Comparison of ENCODE assay signal across 10 mouse cellular contexts in genomic region chr14:12161738-12162310, GRCm38 (mm10).
DNase-seq lines count a peak whose midpoint lies in the region; ATAC-seq and TF ChIP-seq lines count a peak whose summit lies in the region.
"Had no signal": no experiment of that assay in that cellular context is flagged by ENCODE, and none has a peak within 500 bp of the region (broad histone marks: within the 10 kb centered on the region; RNA-seq: fewer than 3 reads in every experiment).

No protein-coding gene starts in this region.

- no peak overlapping the region for H3K27ac ChIP-seq in hindbrain, embryonic 12.5 days
- no peak overlapping the region for H3K27ac ChIP-seq in hindbrain, postnatal 0 days
- no peak overlapping the region for H3K27ac ChIP-seq in lung, postnatal 0 days (ENCODE audit: low read length)
- H3K27ac ChIP-seq in intestine, embryonic 16.5 days (ENCODE audit: low read length) = peak overlapping the region; percentile 56
- H3K27ac ChIP-seq in midbrain, embryonic 15.5 days = 0 out of 2 replicates have a peak overlapping the region, but pooled peaks have one; percentile 18
- H3K27ac ChIP-seq: limb, embryonic 15.5 days had no signal

- H3K9ac ChIP-seq in hindbrain, embryonic 12.5 days = no peak overlapping the region
- H3K9ac ChIP-seq in hindbrain, postnatal 0 days (replicated peaks; ENCODE audit: low read length) = no peak overlapping the region
- H3K9ac ChIP-seq in lung, postnatal 0 days (replicated peaks; ENCODE audit: low read depth) = no peak overlapping the region
- H3K9ac ChIP-seq in intestine, embryonic 16.5 days (ENCODE audit: low read depth, low read length) = peak overlapping the region; percentile 45; the same call in 1 of the 2 replicates
- H3K9ac ChIP-seq in midbrain, embryonic 15.5 days = no peak overlapping the region
- H3K9ac ChIP-seq: limb, embryonic 15.5 days had no signal

- no peak overlapping the region for H3K4me2 ChIP-seq in hindbrain, embryonic 12.5 days (replicated peaks)
- H3K4me2 ChIP-seq in hindbrain, postnatal 0 days (ENCODE audit: low read depth, low read length) = no peak overlapping the region
- H3K4me2 ChIP-seq in lung, postnatal 0 days (replicated peaks; ENCODE audit: low read depth, low read length) = no peak overlapping the region
- H3K4me2 ChIP-seq in intestine, embryonic 16.5 days (ENCODE audit: low read depth, low read length) = no peak overlapping the region
- H3K4me2 ChIP-seq in midbrain, embryonic 15.5 days = no peak overlapping the region
- H3K4me2 ChIP-seq: limb, embryonic 15.5 days had no signal

- TF ChIP-seq EP300 in lung, postnatal 0 days (IDR thresholded peaks at IDR 0.05) = no peak

- no peaks in the 10 kb centered on the region for H3K36me3 ChIP-seq in hindbrain, embryonic 12.5 days
- no peaks in the 10 kb centered on the region for H3K36me3 ChIP-seq in hindbrain, postnatal 0 days (ENCODE audit: insufficient read depth, low read length)
- no peaks in the 10 kb centered on the region for H3K36me3 ChIP-seq in lung, postnatal 0 days (ENCODE audit: insufficient read depth, low read length)
- H3K36me3 ChIP-seq in intestine, embryonic 16.5 days (ENCODE audit: control insufficient read depth, insufficient read depth, low read length) = no peaks in the 10 kb centered on the region
- H3K36me3 ChIP-seq in midbrain, embryonic 15.5 days (replicated peaks) = no peaks in the 10 kb centered on the region
- H3K36me3 ChIP-seq: limb, embryonic 15.5 days had no signal

- TF ChIP-seq CTCF in hindbrain, postnatal 0 days (IDR thresholded peaks at IDR 0.05; ENCODE audit: low read depth) = no peak
- TF ChIP-seq CTCF in lung, postnatal 0 days (IDR thresholded peaks at IDR 0.05) = no peak

- H3K4me1 ChIP-seq in hindbrain, embryonic 12.5 days = no peaks in the 10 kb centered on the region
- H3K4me1 ChIP-seq in hindbrain, postnatal 0 days (ENCODE audit: insufficient read depth, low read length) = no peaks in the 10 kb centered on the region; the same call in 1 of the 2 replicates
- H3K4me1 ChIP-seq in lung, postnatal 0 days (ENCODE audit: insufficient read depth, low read depth, low read length) = no peaks in the 10 kb centered on the region
- H3K4me1 ChIP-seq in intestine, embryonic 16.5 days (ENCODE audit: control insufficient read depth, insufficient read depth, low read length) = peaks cover 15% of the 10 kb centered on the region
- no peaks in the 10 kb centered on the region for H3K4me1 ChIP-seq in midbrain, embryonic 15.5 days

- H3K27me3 ChIP-seq in hindbrain, embryonic 12.5 days = no peaks in the 10 kb centered on the region
- H3K27me3 ChIP-seq in hindbrain, postnatal 0 days (ENCODE audit: insufficient read depth, low read length) = no peaks in the 10 kb centered on the region
- H3K27me3 ChIP-seq in lung, postnatal 0 days (replicated peaks; ENCODE audit: insufficient read depth, low read length) = no peaks in the 10 kb centered on the region
- no peaks in the 10 kb centered on the region for H3K27me3 ChIP-seq in intestine, embryonic 16.5 days (replicated peaks; ENCODE audit: control insufficient read depth, insufficient read depth, low read length)
- H3K27me3 ChIP-seq in midbrain, embryonic 15.5 days (replicated peaks) = no peaks in the 10 kb centered on the region
- H3K27me3 ChIP-seq: limb, embryonic 15.5 days had no signal

- DNase-seq in hindbrain, postnatal 0 days (ENCODE audit: low spot score) = no peak
- DNase-seq in lung, postnatal 0 days (ENCODE audit: low spot score) = peak; percentile 22
- no peak for DNase-seq in lung, postnatal 4 days
- DNase-seq in MN1 (ENCODE audit: low spot score) = no peak
- DNase-seq in ovary, postnatal 10 days (ENCODE audit: low spot score) = no peak
- DNase-seq: cerebellum, postnatal 14 days had no signal

- no peaks in the 10 kb centered on the region for H3K9me3 ChIP-seq in hindbrain, embryonic 12.5 days (replicated peaks)
- no peaks in the 10 kb centered on the region for H3K9me3 ChIP-seq in hindbrain, postnatal 0 days (ENCODE audit: low read length)
- no peaks in the 10 kb centered on the region for H3K9me3 ChIP-seq in lung, postnatal 0 days (ENCODE audit: low read length)
- no peaks in the 10 kb centered on the region for H3K9me3 ChIP-seq in intestine, embryonic 16.5 days (ENCODE audit: control insufficient read depth, low read length)
- H3K9me3 ChIP-seq in midbrain, embryonic 15.5 days = no peaks in the 10 kb centered on the region
- H3K9me3 ChIP-seq: limb, embryonic 15.5 days had no signal

- H3K4me3 ChIP-seq in hindbrain, embryonic 12.5 days = no peak overlapping the region
- H3K4me3 ChIP-seq in hindbrain, postnatal 0 days (ENCODE audit: low read length) = no peak overlapping the region
- H3K4me3 ChIP-seq in lung, postnatal 0 days (ENCODE audit: low read depth, low read length) = no peak overlapping the region
- no peak overlapping the region for H3K4me3 ChIP-seq in intestine, embryonic 16.5 days (ENCODE audit: low read length)
- no peak overlapping the region for H3K4me3 ChIP-seq in midbrain, embryonic 15.5 days
- H3K4me3 ChIP-seq: limb, embryonic 15.5 days had no signal

- 0 out of 2 replicates have a peak, but pooled peaks have one; percentile 22 for ATAC-seq in hindbrain, embryonic 12.5 days (ENCODE audit: low FRiP score)
- no peak; the same call in 1 of the 2 replicates for ATAC-seq in hindbrain, postnatal 0 days
- ATAC-seq in lung, postnatal 0 days = no peak
- peak; percentile 90 for ATAC-seq in intestine, embryonic 16.5 days
- ATAC-seq in midbrain, embryonic 15.5 days (replicated peaks) = 0 out of 2 replicates have a peak, but pooled peaks have one; percentile 22

- WGBS in hindbrain, embryonic 12.5 days = 88% methylated on average over 14 of the region's 14 CpGs
- WGBS in hindbrain, postnatal 0 days = 76% methylated on average over 14 of the region's 14 CpGs
- WGBS in lung, postnatal 0 days = 74% methylated on average over 14 of the region's 14 CpGs
- 70% methylated on average over 14 of the region's 14 CpGs for WGBS in intestine, embryonic 16.5 days
- 80% methylated on average over 14 of the region's 14 CpGs for WGBS in midbrain, embryonic 15.5 days

Comparison
In these comparisons a context has a peak if more than half of its experiments do, and no peak if none do; other contexts are left out.
1. ATAC-seq: peak in hindbrain, embryonic 12.5 days (single experiment), intestine, embryonic 16.5 days (single experiment) and midbrain, embryonic 15.5 days (single experiment); none in hindbrain, postnatal 0 days (single experiment) and lung, postnatal 0 days (single experiment).
2. H3K27ac ChIP-seq: peak in intestine, embryonic 16.5 days (single experiment) and midbrain, embryonic 15.5 days (single experiment); none in hindbrain, embryonic 12.5 days (single experiment), hindbrain, postnatal 0 days (single experiment) and lung, postnatal 0 days (single experiment).